Mouse (Mus musculus) gastrocnemius, postnatal 25 days (tissue): ENCODE measurements around the gene Slc29a1. TPM values are rescaled to one million over a fixed set of nuclear protein-coding genes. Genes with fewer than 3 reads are reported as not detected.

Source experiments
- DNase-seq: peaks from one replicate; pipeline ENCODE4 v3.0.0; 2022
- total RNA-seq, 2 experiments: library from RNA; stranded (reverse); gene quantifications; 1 replicate in 1 of 2; 2 replicates in 1 of 2; pipeline ENCODE4 v1.2.3; 2021

Slc29a1 gene
- total RNA-seq, 2 experiments from 2014 or later = 41.4 to 42.2 TPM

DNA sequence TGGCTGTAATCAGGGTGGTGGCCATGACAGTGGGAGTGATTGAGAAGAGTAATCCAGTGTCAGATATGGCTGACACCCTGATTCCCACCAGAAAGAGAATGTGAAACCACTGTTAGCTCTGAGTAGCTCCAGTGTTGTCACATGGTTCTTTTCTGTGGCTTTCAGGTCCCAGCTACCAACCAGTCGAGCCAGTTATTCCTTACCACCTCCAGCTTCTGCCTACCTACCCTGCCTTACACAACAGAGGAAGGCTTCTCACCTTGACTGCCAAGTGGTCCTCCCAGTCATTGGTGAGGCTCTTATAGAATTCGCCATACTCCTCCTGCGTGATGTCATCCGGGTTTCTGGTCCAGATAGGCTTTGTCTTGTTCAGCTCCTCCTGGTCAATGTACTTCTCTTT lies 29.4 kb downstream of the Slc29a1 start:
- DNase-seq = no peak

DNA sequence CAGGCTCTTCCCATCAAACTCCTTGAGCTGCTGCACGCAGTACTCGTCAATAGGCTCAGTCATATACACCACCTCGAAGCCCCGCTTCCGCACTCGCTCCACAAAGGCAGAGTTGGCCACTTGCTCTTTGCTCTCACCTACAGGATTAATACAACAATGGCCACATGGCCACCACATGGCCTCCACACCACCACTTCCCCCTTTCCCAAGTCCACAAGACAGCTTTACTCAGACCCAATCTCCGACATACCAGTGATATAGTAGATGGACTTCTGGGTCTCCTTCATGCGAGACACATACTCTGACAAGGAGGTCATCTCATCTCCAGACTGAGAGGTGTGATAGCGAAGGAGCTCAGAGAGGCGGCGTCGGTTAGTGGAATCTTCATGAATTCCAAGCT lies 30.4 kb downstream of the Slc29a1 start:
- DNase-seq = no peak

DNA sequence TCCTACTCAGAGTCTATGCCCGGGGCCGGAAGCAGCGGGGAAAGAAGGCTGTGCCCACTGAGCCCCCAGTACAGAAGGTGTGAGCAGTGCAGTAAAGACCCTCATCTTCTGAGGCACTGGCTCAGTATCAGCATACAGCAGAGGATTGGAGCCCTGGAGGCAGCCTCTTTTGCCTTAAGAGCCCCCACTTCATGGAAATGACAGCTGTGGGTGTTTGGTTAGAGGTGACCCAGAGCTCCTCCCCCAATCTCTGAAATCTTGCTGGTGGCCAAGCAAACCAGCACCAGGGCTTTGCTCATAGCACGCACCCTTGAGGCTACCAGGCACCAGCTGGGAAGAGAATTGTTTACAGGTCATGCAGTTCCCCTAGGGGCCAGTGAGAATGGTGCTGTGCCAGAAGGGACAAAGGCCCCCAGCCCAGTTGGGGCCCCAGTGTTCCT lies 32.2 kb downstream of the Slc29a1 start:
- DNase-seq = no peak

DNA sequence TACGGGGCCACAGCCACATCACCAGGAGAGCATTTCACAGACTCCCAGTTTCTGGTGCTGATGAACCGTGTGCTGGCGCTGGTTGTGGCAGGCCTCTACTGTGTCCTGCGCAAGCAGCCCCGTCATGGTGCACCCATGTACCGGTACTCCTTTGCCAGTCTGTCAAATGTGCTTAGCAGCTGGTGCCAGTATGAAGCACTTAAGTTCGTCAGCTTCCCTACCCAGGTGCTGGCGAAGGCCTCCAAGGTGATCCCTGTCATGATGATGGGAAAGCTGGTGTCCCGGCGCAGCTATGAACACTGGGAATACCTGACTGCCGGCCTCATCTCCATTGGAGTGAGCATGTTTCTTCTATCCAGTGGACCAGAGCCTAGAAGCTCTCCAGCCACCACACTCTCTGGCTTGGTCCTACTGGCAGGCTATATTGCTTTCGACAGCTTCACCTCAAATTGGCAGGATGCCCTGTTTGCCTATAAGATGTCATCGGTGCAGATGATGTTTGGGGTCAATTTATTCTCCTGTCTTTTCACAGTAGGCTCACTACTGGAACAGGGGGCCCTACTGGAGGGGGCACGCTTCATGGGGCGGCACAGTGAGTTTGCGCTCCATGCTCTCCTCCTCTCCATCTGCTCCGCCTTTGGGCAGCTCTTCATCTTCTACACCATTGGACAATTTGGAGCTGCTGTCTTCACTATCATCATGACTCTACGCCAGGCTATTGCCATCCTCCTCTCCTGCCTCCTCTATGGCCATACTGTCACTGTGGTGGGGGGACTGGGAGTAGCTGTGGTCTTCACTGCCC lies 32.8 kb downstream of the Slc29a1 start:
- DNase-seq = no peak

DNA sequence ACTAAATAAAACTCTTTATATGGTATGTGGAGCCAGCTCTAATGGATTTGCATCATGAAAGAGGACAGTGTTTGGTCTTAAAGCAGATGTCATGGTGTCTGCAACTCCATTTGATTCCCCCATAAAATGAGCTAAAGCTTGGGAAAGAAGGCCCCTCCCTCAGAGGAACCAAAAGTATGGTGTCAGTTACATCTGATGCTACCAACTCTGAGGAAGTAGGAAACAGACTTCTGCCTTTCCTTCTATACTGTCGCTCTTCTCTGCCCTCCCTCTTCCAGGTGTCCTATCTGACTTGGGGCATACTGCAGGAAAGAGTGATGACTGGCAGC lies 33.4 kb downstream of the Slc29a1 start:
- DNase-seq = no peak

DNA sequence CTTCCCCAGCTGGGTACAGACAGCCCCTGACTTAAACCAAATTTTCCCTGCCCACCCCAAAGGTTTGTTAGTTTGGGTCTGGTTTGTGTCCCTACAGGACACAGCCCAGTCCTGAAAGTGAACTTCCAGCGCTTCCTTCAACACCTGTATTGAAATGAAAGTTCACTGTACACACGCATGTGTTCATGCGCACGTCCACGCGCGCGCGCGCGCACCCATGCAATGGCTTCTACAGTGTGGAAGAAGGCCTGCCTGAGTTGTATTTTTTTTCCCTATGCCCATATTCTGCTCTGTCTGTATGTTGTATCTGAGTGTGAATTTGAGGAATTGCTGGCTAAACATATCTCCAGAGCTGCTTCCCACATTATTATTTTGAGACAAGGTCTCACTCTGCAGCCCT lies 34.3 kb downstream of the Slc29a1 start:
- DNase-seq = no peak

DNA sequence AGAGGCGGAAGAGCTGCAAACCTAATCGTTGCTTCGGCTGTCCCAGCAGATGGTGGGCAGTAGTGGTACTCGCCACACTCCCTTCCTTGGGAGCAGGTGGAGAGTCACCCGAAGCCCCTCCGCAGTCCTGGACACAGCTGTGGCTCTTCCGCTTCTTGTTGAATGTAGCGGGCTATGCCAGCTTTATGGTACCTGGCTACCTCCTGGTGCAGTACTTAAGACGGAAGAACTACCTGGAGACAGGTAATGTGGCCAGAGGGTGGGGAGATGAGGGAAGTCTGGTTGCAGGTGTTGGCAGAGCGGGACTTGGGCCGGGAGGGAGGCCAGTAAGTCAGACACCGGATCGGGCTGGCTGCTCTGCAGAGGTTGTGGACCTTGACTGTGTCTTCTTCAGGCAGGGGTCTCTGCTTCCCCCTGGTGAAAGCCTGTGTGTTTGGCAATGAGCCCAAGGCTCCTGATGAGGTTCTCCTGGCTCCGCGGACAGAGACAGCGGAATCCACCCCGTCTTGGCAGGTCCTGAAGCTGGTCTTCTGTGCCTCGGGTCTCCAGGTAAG lies 34.8 kb downstream of the Slc29a1 start:
- no peak for DNase-seq

DNA sequence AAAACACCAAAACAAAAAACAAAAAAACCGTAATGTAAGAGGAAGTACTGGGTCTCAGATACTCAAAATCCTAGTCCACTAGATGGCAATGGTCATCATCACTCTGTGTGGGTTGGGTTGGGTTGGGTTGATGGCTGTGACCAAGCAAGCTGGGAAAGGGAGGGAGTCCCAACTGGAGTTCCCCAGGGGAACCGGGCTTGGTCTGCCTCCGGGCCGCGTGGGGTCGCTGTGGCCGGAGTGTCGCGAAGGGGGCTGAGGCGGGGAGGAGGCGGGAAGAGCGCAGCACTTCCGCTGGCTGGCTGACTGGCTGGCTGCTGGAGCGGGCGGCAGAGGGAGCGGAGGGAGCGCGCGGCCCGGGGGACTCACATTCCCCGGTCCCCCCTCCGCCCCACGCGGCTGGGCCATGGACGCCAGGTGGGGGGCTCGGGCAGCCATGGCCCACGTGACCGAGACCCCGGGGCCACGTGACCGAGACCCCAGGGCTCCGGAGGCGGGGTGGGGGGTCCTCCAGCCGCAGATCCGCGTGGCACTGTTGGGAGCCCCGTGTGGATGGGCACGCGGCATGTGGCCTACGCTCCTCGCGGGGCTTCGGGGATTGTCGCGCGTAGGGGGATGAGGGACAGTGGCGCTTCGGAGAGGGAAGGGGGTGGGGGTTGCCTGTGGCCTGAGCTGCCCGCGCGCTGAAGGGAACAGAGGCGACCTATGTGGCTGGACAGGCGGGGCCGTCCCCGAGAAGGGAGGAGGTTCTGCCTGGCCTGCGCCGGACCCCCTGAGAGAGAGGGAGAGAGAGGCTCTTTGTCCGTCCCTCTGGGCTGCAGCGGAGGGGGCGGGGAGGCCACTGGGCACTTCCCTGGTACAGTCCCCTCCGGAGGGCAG lies 35.5 kb downstream of the Slc29a1 start, which contains the start of gene Slc35b2:
Slc35b2 (plus strand) TSS at position 220 of the 876 bp plus-strand sequence.
- peak; percentile 94 for DNase-seq

DNA sequence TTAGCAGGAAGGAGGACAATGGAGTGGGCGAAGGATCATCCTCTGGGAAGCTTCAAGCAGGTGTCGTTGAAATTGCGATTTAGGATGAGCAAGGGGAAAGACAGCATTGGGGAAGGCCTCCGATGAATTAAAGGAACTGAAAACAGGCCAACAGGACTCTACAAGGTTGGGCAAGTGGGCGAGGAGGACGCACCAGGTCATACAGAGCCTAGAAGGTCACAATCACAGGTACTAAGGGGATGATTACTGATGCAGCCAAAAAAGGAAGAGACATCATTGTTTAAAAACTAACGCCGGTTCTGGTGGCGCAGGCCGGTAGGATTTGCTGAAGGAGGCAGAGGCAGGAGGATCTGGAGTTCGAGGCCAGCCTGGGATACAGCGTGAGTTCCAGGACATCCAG lies 36.2 kb downstream of the Slc29a1 start:
- no peak for DNase-seq

DNA sequence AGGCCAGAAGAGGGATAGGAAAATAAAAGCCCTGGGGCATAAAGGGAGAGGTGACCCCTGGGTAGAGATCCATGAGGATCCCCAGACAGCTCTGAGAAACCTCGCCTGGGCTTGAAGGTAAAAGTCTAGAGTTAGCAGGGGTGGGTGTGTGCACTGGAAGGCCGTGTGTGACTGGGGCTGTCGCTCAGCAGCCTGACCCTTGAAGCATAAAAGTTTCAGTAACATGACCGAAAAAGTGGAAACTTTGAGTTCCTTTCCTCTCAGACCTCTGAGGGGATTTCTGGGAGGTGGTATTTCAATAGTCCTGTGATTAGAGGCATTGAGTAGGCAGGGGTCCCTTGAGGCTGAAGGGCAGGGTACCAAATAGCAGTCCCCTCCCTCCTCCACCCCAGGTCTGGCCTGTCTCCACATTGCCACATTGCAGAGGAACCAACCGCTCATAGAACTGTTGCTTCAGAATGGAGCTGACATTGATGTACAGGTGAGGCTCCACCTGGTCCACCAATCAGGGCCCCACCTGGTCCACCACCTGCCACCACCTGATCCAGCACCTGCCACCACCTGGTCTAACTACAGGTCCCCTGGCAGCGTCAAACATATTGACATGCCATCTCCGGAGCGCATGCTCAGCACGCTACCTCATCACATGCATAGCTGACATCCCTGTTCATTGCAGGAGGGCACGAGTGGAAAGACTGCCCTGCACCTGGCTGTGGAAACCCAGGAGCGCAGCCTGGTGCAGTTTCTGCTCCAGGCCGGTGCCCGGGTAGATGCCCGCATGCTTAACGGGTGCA lies 39.5 kb downstream of the Slc29a1 start:
- DNase-seq = no peak

DNA sequence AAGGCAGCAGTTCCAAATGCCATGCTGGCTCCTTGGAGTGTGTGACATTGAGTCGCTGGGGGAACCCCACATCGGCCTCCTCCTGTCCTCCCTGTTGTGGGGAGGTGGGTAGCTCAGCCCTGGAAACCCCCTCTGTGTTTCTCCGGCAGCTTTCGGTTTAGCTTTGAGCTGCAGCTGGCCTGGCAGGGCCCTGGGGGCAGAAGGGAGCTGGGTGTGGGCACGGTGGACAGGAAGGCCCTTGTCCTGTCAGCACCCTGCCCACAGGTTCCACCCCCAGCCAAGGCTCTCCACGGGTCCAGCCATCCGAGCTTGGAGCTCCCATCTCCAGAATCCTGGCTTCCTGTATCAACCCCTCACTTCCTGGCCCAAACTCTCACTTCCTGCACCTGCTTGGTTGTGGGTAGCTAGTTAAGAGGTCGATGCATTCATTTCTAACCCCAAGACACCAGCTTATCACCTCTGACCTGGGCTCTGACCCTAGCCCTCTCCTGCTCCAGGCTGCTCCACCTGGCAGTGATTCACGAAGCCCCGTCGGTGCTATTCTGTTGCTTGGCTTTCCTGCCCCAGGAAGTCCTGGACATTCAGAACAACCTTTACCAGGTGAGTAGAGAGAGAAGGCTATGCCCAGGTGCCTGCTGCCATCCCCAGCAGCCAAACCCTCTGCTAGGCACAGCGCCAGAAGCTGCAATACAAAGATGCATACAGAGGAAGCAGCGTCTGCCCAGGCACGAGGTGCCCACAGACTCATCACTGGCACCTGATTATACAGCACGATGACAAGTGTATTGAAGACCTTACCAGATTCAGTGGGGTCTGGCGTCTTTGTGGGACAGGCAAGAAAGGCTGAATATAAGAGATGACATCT lies 41.2 kb downstream of the Slc29a1 start:
- DNase-seq = no peak

DNA sequence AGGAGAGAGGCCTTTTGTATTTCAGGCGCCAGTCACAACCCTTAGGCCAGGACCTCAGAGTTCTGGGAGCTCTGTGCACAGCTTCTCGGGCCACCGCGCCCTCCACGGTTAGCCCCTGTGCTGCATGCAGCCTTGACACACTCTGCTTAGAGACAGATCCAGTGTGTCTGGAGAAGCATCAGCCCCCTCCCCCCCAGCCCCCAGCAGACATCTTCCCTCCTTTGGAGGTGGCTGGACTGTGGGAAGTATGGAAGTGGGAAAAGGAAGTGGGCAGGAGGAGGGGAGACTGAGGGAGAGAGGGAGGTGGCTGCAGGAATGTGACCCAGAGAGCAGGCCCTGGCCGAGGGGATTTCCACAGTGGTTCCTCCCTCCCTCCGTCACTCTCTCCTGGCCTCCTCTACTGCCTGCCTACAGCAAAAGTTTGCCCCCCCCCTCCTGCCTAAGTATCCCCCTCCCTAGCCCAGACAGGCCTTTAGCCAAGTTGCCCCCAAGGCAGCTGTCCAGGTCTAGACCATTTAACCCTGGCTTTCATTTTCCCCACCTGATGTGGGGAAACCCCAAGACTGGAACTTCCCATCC lies 42.1 kb downstream of the Slc29a1 start:
- DNase-seq = no peak

DNA sequence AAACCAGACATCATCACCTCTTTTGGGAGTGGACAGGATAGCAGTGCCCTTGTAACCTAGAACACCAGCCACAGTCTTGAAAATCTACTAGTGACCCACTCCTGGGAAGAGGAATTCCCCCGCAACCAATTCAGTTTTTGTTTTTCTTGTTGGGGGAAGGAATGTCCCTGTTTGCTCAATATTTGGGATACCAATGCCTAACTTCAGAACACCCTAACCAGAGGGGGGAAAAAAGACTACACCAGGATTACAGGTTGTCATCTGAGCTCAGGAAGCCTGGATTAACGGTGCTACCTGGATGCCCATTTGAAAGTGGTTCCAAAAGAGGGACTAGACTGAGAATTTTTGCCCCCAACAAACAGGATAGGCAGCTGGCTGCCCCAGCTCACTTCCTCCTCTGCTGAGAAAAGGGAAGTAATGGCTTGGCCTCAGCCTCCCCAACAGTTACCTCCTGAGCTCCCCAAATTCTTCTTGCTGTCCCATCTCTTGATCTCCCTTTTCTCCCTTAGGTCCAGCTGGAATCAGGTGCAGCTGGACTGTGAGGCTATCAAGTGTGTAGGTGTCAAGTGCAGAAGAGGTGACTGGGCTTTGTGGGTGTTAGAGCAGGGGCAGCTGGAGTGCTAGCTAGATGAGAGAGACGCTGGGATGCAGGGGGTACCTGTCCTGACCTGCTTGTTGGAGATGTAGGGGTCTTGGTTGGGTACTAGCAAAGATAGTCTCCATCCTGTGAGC lies 42.7 kb downstream of the Slc29a1 start:
- no peak for DNase-seq

DNA sequence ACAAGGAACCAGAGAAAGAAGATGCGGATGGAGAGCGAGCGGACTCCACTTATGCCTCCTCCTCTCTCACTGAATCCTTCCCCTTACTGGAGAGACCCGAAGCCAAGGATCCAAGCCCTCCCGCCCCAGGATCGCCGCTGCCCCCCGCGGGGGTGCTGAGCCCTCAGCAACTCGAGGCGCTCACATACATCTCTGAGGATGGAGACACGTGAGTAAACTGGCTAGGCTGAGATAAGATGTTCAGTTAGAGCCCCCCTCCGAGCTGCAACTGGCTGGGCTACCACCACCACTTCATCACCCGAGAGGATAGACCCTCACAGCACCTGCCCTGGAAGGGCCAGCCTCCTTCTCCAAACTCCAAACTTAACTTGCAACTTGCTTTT lies 43.3 kb downstream of the Slc29a1 start:
- no peak for DNase-seq

DNA sequence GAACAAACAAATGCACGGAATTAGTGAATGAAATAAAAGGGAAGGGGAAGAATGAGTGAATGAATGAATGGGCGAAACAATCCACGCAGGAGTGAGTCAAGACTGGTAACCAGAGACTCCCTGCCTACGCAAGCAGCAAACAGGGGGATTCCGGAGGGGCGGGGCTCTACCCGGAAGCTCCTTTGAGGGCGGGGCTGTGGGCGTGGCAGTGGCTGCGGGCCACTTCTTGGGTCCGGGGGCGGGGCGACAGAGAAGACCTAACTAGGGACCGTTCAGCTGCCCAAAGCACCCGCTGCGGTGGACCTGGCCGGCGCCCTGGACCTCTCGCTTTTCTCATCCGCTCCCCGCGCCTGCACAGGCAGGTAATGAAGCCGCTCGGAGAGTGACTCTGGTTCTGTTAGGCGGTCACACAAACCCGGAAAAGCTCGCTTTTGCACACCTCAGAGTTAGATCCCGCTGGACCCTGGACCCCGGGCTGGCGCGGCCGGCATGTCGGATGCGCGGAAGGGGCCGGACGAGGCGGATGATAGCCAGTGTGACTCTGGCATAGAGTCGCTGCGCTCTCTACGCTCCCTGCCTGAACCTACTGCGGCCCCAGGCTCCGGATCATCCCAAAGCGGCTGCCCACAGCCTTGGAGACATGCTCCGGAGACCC lies 43.8 kb downstream of the Slc29a1 start, which contains the start of gene Nfkbie:
Nfkbie (plus strand) TSS at position 252 of the 655 bp plus-strand sequence.
- peak; percentile 91 for DNase-seq

DNA sequence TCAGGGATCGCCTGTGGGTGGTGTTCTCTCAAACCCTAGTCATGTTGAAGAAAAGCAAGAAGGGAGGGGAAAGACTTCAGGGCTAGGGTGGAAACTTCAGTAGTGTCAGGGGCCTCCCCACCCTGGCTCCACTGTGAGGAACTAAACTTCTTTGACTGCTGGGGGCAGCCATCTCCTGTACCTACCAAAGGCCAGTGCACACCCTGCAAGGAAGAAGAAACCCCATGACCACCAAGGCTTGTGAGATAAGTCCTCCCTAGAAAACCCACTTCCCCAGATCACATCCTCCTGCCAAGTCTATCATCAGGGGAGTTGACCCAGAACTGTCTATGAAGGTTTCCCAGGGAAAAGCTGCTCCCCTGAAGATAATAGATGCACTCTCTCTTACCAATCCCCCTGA lies 45.0 kb downstream of the Slc29a1 start:
- no peak for DNase-seq

DNA sequence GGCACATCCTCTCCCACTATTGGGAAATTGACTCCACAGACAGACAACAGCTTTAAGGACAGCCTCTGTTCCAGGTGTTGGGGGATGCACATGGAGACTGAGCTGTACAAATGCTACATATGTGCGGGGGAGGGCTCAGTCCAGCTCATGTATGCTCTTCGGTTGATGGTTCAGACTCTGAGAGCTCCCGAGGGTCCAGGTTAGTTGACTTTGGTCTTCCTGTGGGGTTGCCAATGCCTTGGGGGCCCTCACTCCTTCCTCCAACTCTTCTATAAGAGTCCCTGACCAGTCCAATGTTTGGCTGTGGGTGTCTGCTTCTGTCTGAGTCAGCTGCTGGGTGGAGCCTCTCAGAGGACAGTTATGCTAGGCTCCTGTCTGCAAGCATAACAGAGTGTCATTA lies 46.3 kb downstream of the Slc29a1 start:
- no peak for DNase-seq

DNA sequence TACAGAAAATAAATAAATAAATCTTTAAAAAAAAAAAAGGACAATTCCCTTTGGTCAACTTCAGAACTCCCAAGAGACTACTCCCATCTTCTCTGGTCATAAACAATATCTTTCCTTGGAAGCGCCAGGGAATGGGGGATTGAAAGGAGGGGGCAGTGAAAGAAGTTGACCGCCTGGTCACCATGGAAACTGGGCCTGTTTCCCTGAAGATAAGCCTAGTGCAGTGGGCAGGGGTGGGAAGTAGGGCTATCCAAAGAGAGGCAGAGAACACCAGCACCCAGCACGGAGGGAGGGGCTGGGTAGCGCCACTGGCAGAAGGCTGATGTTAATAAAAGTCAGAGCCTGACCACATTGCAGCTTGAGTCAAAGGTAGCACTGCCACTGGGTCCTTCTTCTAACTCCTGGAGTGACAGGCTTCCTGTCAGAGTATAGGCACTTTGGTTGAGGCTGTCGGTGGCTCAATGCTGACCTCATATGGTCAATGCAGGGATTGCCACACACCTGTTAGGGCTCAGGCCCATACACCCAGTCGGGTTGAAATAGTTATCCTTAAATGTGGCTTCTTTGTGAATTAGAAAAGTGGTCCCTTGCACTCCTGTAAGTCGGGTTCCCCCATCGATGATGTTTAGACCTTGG lies 47.5 kb downstream of the Slc29a1 start:
- peak; percentile 51 for DNase-seq

DNA sequence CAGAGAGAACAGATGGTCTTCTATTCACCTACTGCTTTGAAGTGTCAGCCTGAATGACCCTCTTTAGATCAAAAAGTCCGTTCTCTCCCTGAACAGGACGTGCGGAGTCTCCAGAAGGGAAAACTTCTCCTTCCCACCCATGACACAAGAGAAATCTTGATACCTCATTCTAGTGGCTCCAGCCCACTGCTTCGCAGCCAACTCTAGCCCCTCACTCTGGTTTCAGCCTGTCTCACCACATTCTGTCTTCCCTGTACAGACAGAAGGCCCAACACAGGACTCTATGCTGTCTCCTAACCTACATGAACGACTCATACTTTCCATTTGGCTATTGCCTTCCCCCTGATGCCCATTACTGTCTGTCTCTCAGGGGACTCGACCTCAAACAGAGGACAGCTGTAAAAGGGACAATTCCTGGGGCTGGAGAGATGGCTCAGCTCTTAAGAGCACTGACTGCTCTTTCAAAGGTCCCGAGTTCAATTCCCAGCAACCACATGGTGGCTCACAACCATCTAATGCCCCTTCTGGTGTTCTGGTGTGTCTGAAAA lies 48.1 kb downstream of the Slc29a1 start:
- no peak for DNase-seq
